Mouse (Mus musculus) cortical plate, adult 2 months (tissue): ENCODE results near the gene Foxp1.

ENCODE experiments used
- CTCF ChIP-seq: fragments of 200-500 bp; IDR thresholded peaks from 2 replicates; pipeline ENCODE4 v1.5.1; 2011; ENCODE audit warnings: mild to moderate bottlenecking, control low read depth, low read length; ENCODE audit not compliant: insufficient read depth; ENCODE audit errors: extremely low read depth
- POLR2A ChIP-seq: fragments of 200-500 bp; IDR thresholded peaks from 2 replicates; pipeline ENCODE4 v1.6.1; 2011; ENCODE audit warnings: mild to moderate bottlenecking, low read length, control low read depth; ENCODE audit not compliant: insufficient read depth; ENCODE audit errors: extremely low read depth

- TF ChIP-seq CTCF (no peak), POLR2A (no peak)
Observed at GRCm38 (mm10) chr6:99344357-99344756, 178.2 kb downstream of the Foxp1 start.
